Mouse (Mus musculus): Measurements from ENCODE around the gene Zfp628. TPM values are rescaled to one million over a fixed set of nuclear protein-coding genes. Genes with fewer than 3 reads are reported as not detected.

Zfp628 gene
- polyA plus RNA-seq, 1 experiment = 8.0 TPM

DNA sequence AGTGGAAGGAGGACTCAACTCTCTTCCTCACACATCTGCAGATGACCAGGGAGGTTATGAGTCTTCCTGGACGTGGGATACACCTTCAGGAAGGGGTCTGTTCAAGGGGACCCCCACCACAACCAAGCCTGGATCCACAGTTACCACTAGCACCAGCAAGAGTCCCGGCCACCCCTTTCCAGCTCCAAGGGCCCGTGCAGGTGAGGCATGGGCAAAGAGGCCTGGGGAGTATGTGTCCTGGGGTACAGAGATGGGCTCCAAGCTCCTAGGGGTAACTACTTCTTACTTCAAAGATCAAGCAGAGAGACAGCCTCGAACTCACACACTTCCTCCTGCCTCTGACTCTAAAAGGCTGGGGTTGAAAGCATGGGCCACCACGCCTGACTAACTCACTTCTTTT, 27.7 kb downstream of the Zfp628 start:
- Histone ChIP-seq H3K27me3 (ENCODE audit: control insufficient read depth, insufficient read depth, insufficient read length) (no peaks in the 10 kb centered on the region), H3K79me2 (ENCODE audit: control insufficient read depth, insufficient read depth) (no peaks in the 10 kb centered on the region), H3K4me2 (ENCODE audit: low read depth) (no peak overlapping the region), H3K36me3 (ENCODE audit: control insufficient read depth, insufficient read depth) (no peaks in the 10 kb centered on the region), H3K4me3 (no peak overlapping the region), H3ac (ENCODE audit: control insufficient read depth, insufficient read length) (no peak overlapping the region)
- TF ChIP-seq CEBPB (IDR thresholded peaks at IDR 0.05; ENCODE audit: insufficient read depth, poor library complexity, severe bottlenecking) = no peak
- no peak for TF ChIP-seq MYOG (IDR thresholded peaks at IDR 0.05; ENCODE audit: control insufficient read depth in 1 of 3, insufficient read depth in 1 of 3, insufficient read length in 2 of 3, low read depth in 2 of 3)
- TF ChIP-seq MAX (IDR thresholded peaks at IDR 0.05; ENCODE audit: low read depth) = no peak
- no peak for TF ChIP-seq TCF12 (IDR thresholded peaks at IDR 0.05; ENCODE audit: insufficient read depth, poor library complexity, severe bottlenecking)
- TF ChIP-seq POLR2A (IDR thresholded peaks at IDR 0.05; ENCODE audit: insufficient read length, low read depth) = no peak
- no peak for TF ChIP-seq POLR2AphosphoS2 (IDR thresholded peaks at IDR 0.05; ENCODE audit: insufficient read length, low read depth)
- no peak for TF ChIP-seq E2F4 (IDR thresholded peaks at IDR 0.05; ENCODE audit: insufficient read depth)
- TF ChIP-seq USF1 (IDR thresholded peaks at IDR 0.05; ENCODE audit: low read depth) = no peak
- no peak for TF ChIP-seq TCF3 (IDR thresholded peaks at IDR 0.05; ENCODE audit: insufficient read length, low read depth)
- TF ChIP-seq MYOD1 (IDR thresholded peaks at IDR 0.05; ENCODE audit: control insufficient read depth in 1 of 3, insufficient read length in 2 of 3, low read depth in 2 of 3) = no peak
- no peak for TF ChIP-seq SRF (IDR thresholded peaks at IDR 0.05; ENCODE audit: control insufficient read depth, insufficient read length, low read depth)
- TF ChIP-seq REST (IDR thresholded peaks at IDR 0.05; ENCODE audit: insufficient read depth, insufficient read length) = no peak

GRCm38 (mm10) chr7:4943223-4943815, 28.3 kb downstream of the Zfp628 start:
- TF ChIP-seq TCF3 (IDR thresholded peaks at IDR 0.05; ENCODE audit: insufficient read length, low read depth) (no peak), E2F4 (IDR thresholded peaks at IDR 0.05; ENCODE audit: insufficient read depth) (no peak), MYOD1 (IDR thresholded peaks at IDR 0.05; ENCODE audit: control insufficient read depth in 1 of 3, insufficient read length in 2 of 3, low read depth in 2 of 3) (no peak), USF1 (IDR thresholded peaks at IDR 0.05; ENCODE audit: low read depth) (no peak), TCF12 (IDR thresholded peaks at IDR 0.05; ENCODE audit: insufficient read depth, poor library complexity, severe bottlenecking) (no peak), POLR2A (IDR thresholded peaks at IDR 0.05; ENCODE audit: insufficient read length, low read depth) (no peak), REST (IDR thresholded peaks at IDR 0.05; ENCODE audit: insufficient read depth, insufficient read length) (no peak), MYOG (IDR thresholded peaks at IDR 0.05; ENCODE audit: control insufficient read depth in 1 of 3, insufficient read depth in 1 of 3, insufficient read length in 2 of 3, low read depth in 2 of 3) (no peak), MAX (IDR thresholded peaks at IDR 0.05; ENCODE audit: low read depth) (no peak), SRF (IDR thresholded peaks at IDR 0.05; ENCODE audit: control insufficient read depth, insufficient read length, low read depth) (no peak), POLR2AphosphoS2 (IDR thresholded peaks at IDR 0.05; ENCODE audit: insufficient read length, low read depth) (no peak), CEBPB (IDR thresholded peaks at IDR 0.05; ENCODE audit: insufficient read depth, poor library complexity, severe bottlenecking) (no peak)
- Histone ChIP-seq H3K27me3 (ENCODE audit: control insufficient read depth, insufficient read depth, insufficient read length) (no peaks in the 10 kb centered on the region), H3K4me2 (ENCODE audit: low read depth) (peak overlapping the region; percentile 67), H3K79me2 (ENCODE audit: control insufficient read depth, insufficient read depth) (no peaks in the 10 kb centered on the region), H3K4me3 (no peak overlapping the region), H3ac (ENCODE audit: control insufficient read depth, insufficient read length) (no peak overlapping the region), H3K36me3 (ENCODE audit: control insufficient read depth, insufficient read depth) (no peaks in the 10 kb centered on the region)

DNA sequence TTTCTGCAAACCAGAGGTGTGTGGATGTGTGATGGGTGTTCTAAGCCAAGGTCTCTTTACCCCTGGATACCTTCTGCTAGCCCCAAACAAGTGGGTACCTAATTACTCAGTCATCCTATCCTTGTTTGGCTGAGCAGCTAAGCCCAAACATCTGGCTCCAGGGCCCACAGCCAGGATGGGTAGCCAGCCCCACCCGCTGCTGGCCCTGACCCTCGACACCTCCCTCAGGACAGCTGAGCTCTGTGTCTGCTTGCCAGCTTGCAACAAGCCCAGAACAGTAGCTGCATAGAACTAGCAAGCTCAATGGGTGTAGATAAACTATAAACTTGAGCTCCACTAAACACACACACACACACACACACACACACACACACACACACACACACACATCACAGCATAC, 32.8 kb downstream of the Zfp628 start:
- no peaks in the 10 kb centered on the region for H3K36me3 ChIP-seq (ENCODE audit: control insufficient read depth, insufficient read depth)
- H3K27me3 ChIP-seq (ENCODE audit: control insufficient read depth, insufficient read depth, insufficient read length) = peaks cover under 1% of the 10 kb centered on the region
- H3K4me3 ChIP-seq = no peak overlapping the region
- no peak overlapping the region for H3ac ChIP-seq (ENCODE audit: control insufficient read depth, insufficient read length)
- no peaks in the 10 kb centered on the region for H3K79me2 ChIP-seq (ENCODE audit: control insufficient read depth, insufficient read depth)
- no peak overlapping the region for H3K4me2 ChIP-seq (ENCODE audit: low read depth)
- no peak for TF ChIP-seq POLR2A (IDR thresholded peaks at IDR 0.05; ENCODE audit: insufficient read length, low read depth)
- no peak for TF ChIP-seq CEBPB (IDR thresholded peaks at IDR 0.05; ENCODE audit: insufficient read depth, poor library complexity, severe bottlenecking)
- TF ChIP-seq TCF12 (IDR thresholded peaks at IDR 0.05; ENCODE audit: insufficient read depth, poor library complexity, severe bottlenecking) = no peak
- TF ChIP-seq E2F4 (IDR thresholded peaks at IDR 0.05; ENCODE audit: insufficient read depth) = no peak
- no peak for TF ChIP-seq USF1 (IDR thresholded peaks at IDR 0.05; ENCODE audit: low read depth)
- no peak for TF ChIP-seq MAX (IDR thresholded peaks at IDR 0.05; ENCODE audit: low read depth)
- TF ChIP-seq TCF3 (IDR thresholded peaks at IDR 0.05; ENCODE audit: insufficient read length, low read depth) = no peak
- peak in 1 of 3 experiments; percentile 81 for TF ChIP-seq MYOD1 (IDR thresholded peaks at IDR 0.05; ENCODE audit: control insufficient read depth in 1 of 3, insufficient read length in 2 of 3, low read depth in 2 of 3)
- no peak for TF ChIP-seq REST (IDR thresholded peaks at IDR 0.05; ENCODE audit: insufficient read depth, insufficient read length)
- no peak for TF ChIP-seq SRF (IDR thresholded peaks at IDR 0.05; ENCODE audit: control insufficient read depth, insufficient read length, low read depth)
- peak; percentile 23 to 69 (median 60) for TF ChIP-seq MYOG (IDR thresholded peaks at IDR 0.05; ENCODE audit: control insufficient read depth in 1 of 3, insufficient read depth in 1 of 3, insufficient read length in 2 of 3, low read depth in 2 of 3)
- TF ChIP-seq POLR2AphosphoS2 (IDR thresholded peaks at IDR 0.05; ENCODE audit: insufficient read length, low read depth) = no peak

DNA sequence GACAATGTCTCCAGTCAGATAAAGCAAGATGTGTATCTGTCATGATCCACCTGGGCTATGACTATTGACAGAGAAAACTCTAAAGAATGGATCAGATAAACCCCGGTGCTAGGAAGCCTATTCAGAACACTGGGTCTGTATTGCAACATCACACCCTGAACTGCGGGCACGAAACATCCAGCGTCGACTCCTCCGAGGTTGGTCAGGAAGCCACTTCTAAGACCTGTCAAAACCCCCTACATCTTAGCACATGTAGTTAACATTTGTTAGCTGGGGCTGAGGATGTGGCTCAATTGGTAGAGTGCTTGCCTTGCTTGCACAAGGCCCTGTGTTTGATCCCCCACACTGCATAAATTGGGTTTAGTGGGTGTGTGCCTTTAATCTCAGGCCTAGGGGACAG, 33.4 kb downstream of the Zfp628 start:
- peaks cover 6% of the 10 kb centered on the region for H3K27me3 ChIP-seq (ENCODE audit: control insufficient read depth, insufficient read depth, insufficient read length)
- no peak overlapping the region for H3K4me3 ChIP-seq
- no peaks in the 10 kb centered on the region for H3K36me3 ChIP-seq (ENCODE audit: control insufficient read depth, insufficient read depth)
- no peak overlapping the region for H3K4me2 ChIP-seq (ENCODE audit: low read depth)
- no peaks in the 10 kb centered on the region for H3K79me2 ChIP-seq (ENCODE audit: control insufficient read depth, insufficient read depth)
- H3ac ChIP-seq (ENCODE audit: control insufficient read depth, insufficient read length) = no peak overlapping the region
- TF ChIP-seq CEBPB (IDR thresholded peaks at IDR 0.05; ENCODE audit: insufficient read depth, poor library complexity, severe bottlenecking) (no peak), MYOG (IDR thresholded peaks at IDR 0.05; ENCODE audit: control insufficient read depth in 1 of 3, insufficient read depth in 1 of 3, insufficient read length in 2 of 3, low read depth in 2 of 3) (no peak), POLR2AphosphoS2 (IDR thresholded peaks at IDR 0.05; ENCODE audit: insufficient read length, low read depth) (no peak), REST (IDR thresholded peaks at IDR 0.05; ENCODE audit: insufficient read depth, insufficient read length) (no peak), MYOD1 (IDR thresholded peaks at IDR 0.05; ENCODE audit: control insufficient read depth in 1 of 3, insufficient read length in 2 of 3, low read depth in 2 of 3) (no peak), E2F4 (IDR thresholded peaks at IDR 0.05; ENCODE audit: insufficient read depth) (no peak), MAX (IDR thresholded peaks at IDR 0.05; ENCODE audit: low read depth) (no peak), USF1 (IDR thresholded peaks at IDR 0.05; ENCODE audit: low read depth) (no peak), SRF (IDR thresholded peaks at IDR 0.05; ENCODE audit: control insufficient read depth, insufficient read length, low read depth) (no peak), TCF12 (IDR thresholded peaks at IDR 0.05; ENCODE audit: insufficient read depth, poor library complexity, severe bottlenecking) (no peak), TCF3 (IDR thresholded peaks at IDR 0.05; ENCODE audit: insufficient read length, low read depth) (no peak), POLR2A (IDR thresholded peaks at IDR 0.05; ENCODE audit: insufficient read length, low read depth) (no peak)

Measured in myocyte (in vitro differentiated cells).